Mouse (Mus musculus) liver, embryonic 14.5 days (tissue): ENCODE results near the gene Tgfb1.

Experiments used
- CTCF ChIP-seq: IDR thresholded peaks from 2 replicates; pipeline ENCODE4 v1.5.1; 2016; ENCODE audit warnings: antibody characterized with exemption, low read depth, control low read depth
- EP300 ChIP-seq: IDR thresholded peaks from 2 replicates; pipeline ENCODE4 v1.6.1; 2016; ENCODE audit warnings: antibody characterized with exemption, low read depth

GRCm38 (mm10) chr7:25746844-25747243 is 60.0 kb downstream of the Tgfb1 start:
- no peak for TF ChIP-seq EP300
- no peak for TF ChIP-seq CTCF
